Mouse (Mus musculus) CH12.LX (cell line): ENCODE data around the gene 1110059G10Rik. TPM values are rescaled to one million over a fixed set of nuclear protein-coding genes. Genes with fewer than 3 reads are reported as not detected.

Source experiments
- DNase-seq: peaks from one replicate; pipeline ENCODE4 v3.0.0-alpha.2; 2013; ENCODE audit errors: extremely low read depth
- H3K27ac ChIP-seq: 2 replicates; pipeline ENCODE4 v1.5.1; 2012; ENCODE audit warnings: low read depth, mild to moderate bottlenecking, control low read depth, moderate library complexity; ENCODE audit not compliant: insufficient read depth
- H3K27me3 ChIP-seq: replicated peaks from 2 replicates; pipeline ENCODE3; 2012; ENCODE audit warnings: inconsistent platforms
- H3K36me3 ChIP-seq, 2 experiments: replicated peaks in 1 of 2; 2 replicates each; pipeline versions ENCODE3 to v1.6.1; 2012; ENCODE audit warnings: inconsistent platforms in 1 of 2, low read length in 1 of 2, mild to moderate bottlenecking in 1 of 2, mixed read lengths in 1 of 2, moderate library complexity in 1 of 2; ENCODE audit not compliant: control insufficient read depth in 1 of 2, insufficient read depth in 1 of 2
- H3K4me1 ChIP-seq, 2 experiments: 2 replicates each; pipeline ENCODE4 v1.6.1; 2012; ENCODE audit warnings: inconsistent platforms in 1 of 2, moderate library complexity in 1 of 2; ENCODE audit not compliant: insufficient read depth in 2 of 2, control insufficient read depth in 1 of 2
- H3K4me2 ChIP-seq: 2 replicates; pipeline ENCODE4 v1.6.1; 2012; ENCODE audit warnings: low read depth, mild to moderate bottlenecking, control low read depth; ENCODE audit not compliant: poor library complexity, insufficient read depth, severe bottlenecking
- H3K4me3 ChIP-seq, 3 experiments: fragments of 150-350 bp in 1 of 3; sonication (generic) in 1 of 3; replicated peaks in 1 of 3; 2 replicates each; pipeline versions ENCODE3 to v1.5.1; 2011 to 2012; ENCODE audit warnings: low read depth in 2 of 3, low read length in 2 of 3, mild to moderate bottlenecking in 2 of 3, moderate library complexity in 2 of 3, control low read depth in 1 of 3, improper control_type of control experiment in 1 of 3, inconsistent platforms in 1 of 3, mixed read lengths in 1 of 3; ENCODE audit not compliant: poor library complexity in 1 of 3
- H3K79me2 ChIP-seq: replicated peaks from 2 replicates; pipeline ENCODE4 v1.6.1; 2012; ENCODE audit warnings: mild to moderate bottlenecking, moderate library complexity; ENCODE audit not compliant: control insufficient read depth, poor library complexity, insufficient read depth, severe bottlenecking; ENCODE audit errors: extremely low read depth
- H3K9ac ChIP-seq: 2 replicates; pipeline ENCODE4 v1.6.1; 2012; ENCODE audit warnings: low read depth, mild to moderate bottlenecking, control low read depth, moderate library complexity; ENCODE audit not compliant: insufficient read depth
- H3K9me3 ChIP-seq: replicated peaks from 2 replicates; pipeline ENCODE3; 2012; ENCODE audit warnings: low read length, inconsistent platforms, mixed read lengths
- CTCF ChIP-seq, 2 experiments: IDR thresholded peaks in 1 of 2; conservative IDR thresholded peaks in 1 of 2; 2 replicates each; pipeline ENCODE4 v1.5.1; 2011 to 2012; ENCODE audit warnings: low read depth in 2 of 2, low read length in 2 of 2, improper control_type of control experiment in 1 of 2, inconsistent platforms in 1 of 2, mild to moderate bottlenecking in 1 of 2, moderate library complexity in 1 of 2
- ELF1 ChIP-seq: IDR thresholded peaks from 2 replicates; pipeline ENCODE4 v1.6.1; 2014; ENCODE audit warnings: low read depth, mild to moderate bottlenecking, inconsistent platforms, low read length, improper control_type of control experiment
- ETS1 ChIP-seq: conservative IDR thresholded peaks from 2 replicates; pipeline ENCODE4 v1.6.1; 2012; ENCODE audit warnings: low read depth, mild to moderate bottlenecking, inconsistent platforms, low read length, improper control_type of control experiment, moderate library complexity
- HCFC1 ChIP-seq: IDR thresholded peaks from 2 replicates; pipeline ENCODE4 v1.6.1; 2012; ENCODE audit warnings: low read depth, mild to moderate bottlenecking, inconsistent platforms, low read length, improper control_type of control experiment
- JUN ChIP-seq: IDR thresholded peaks from 2 replicates; pipeline ENCODE4 v1.6.1; 2011; ENCODE audit warnings: low read depth, mild to moderate bottlenecking, low read length, improper control_type of control experiment, moderate library complexity; ENCODE audit not compliant: insufficient read depth
- MAFK ChIP-seq: IDR thresholded peaks from 2 replicates; pipeline ENCODE4 v1.6.1; 2011; ENCODE audit warnings: low read length, improper control_type of control experiment; ENCODE audit not compliant: insufficient replicate concordance
- MAZ ChIP-seq: IDR thresholded peaks from 2 replicates; pipeline ENCODE4 v1.6.1; 2012; ENCODE audit warnings: low read depth, mild to moderate bottlenecking, inconsistent platforms, low read length, improper control_type of control experiment, moderate library complexity
- NRF1 ChIP-seq: IDR thresholded peaks from 2 replicates; pipeline ENCODE4 v1.6.1; 2014; ENCODE audit warnings: low read depth, mild to moderate bottlenecking, inconsistent platforms, low read length, improper control_type of control experiment, moderate library complexity
- PAX5 ChIP-seq: IDR thresholded peaks from 2 replicates; pipeline ENCODE4 v1.6.1; 2012; ENCODE audit warnings: low read length, inconsistent platforms, mixed read lengths
- POLR2AphosphoS2 ChIP-seq: IDR thresholded peaks from 2 replicates; pipeline ENCODE4 v1.6.1; 2011; ENCODE audit warnings: low read depth, low read length, improper control_type of control experiment
- SIN3A ChIP-seq: IDR thresholded peaks from 2 replicates; pipeline ENCODE4 v1.6.1; 2012; ENCODE audit warnings: low read length, improper control_type of control experiment, inconsistent platforms
- TBP ChIP-seq: conservative IDR thresholded peaks from 2 replicates; pipeline ENCODE4 v1.6.1; 2011; ENCODE audit warnings: low read depth, low read length, improper control_type of control experiment
- USF2 ChIP-seq: conservative IDR thresholded peaks from 2 replicates; pipeline ENCODE4 v1.6.1; 2011; ENCODE audit warnings: low read depth, low read length, improper control_type of control experiment
- ZKSCAN1 ChIP-seq: IDR thresholded peaks from 2 replicates; pipeline ENCODE4 v1.6.1; 2012; ENCODE audit warnings: low read depth, inconsistent platforms, low read length, improper control_type of control experiment, borderline replicate concordance
- ZMIZ1 ChIP-seq: IDR thresholded peaks from 2 replicates; pipeline ENCODE4 v1.6.1; 2012; ENCODE audit warnings: low read depth, mild to moderate bottlenecking, inconsistent platforms, low read length, improper control_type of control experiment
- dilution Hi-C: fragments of 300-500 bp; cut with MboI; formaldehyde crosslinking; loops from 2 replicates; pipeline ENCODE4 v1.14.3; 2020; ENCODE audit warnings: low sequenced_read_pairs; ENCODE audit not compliant: extremely low pct_unique_long_range_greater_than_20kb, extremely low pct_ligation_motif_present
- in situ Hi-C: fragments of 300-500 bp; cut with MboI; formaldehyde crosslinking; loops from 3 replicates; pipeline ENCODE4 v1.14.3; 2019; ENCODE audit warnings: low sequenced_read_pairs, low pct_ligation_motif_present, low pct_unique_long_range_greater_than_20kb, mixed read lengths
- polyA plus RNA-seq: library from polyadenylated mRNA; unstranded; fragments of >175 nt; gene quantifications from 2 replicates; pipeline ENCODE4 v1.2.1, GENCODE M21; 2012; ENCODE audit warnings: low read depth; ENCODE audit not compliant: insufficient read length
- total RNA-seq, 2 experiments: library from RNA; depleted of rRNA; stranded (reverse); fragments of 300-350 nt in 1 of 2; fragments of >200 nt in 1 of 2; gene quantifications; 2 replicates each; pipeline ENCODE4 v1.2.3; 2012 to 2014

1110059G10Rik gene
- total and polyA plus RNA-seq, 3 experiments: 5.6 to 25.7 (median 24.5) TPM

DNA sequence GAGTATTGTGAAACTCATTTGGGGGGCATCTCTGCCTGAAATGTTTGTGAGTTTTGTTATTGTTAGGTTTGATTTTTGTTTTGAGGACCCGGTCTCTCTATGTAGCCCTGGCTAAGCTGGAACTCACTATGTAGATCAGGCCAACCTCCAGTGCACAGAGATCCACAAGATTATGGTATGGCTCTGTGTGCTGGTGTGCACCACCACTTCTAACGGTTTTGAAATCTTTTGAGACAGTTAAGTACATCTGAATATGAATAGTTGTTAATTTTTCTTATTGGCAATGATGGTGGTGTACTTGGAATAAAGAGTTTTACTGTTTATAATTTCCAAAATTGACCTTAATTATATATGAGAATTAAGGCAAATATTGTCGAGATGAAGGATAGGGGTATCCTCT, 28.4 kb downstream of the 1110059G10Rik start:
- in situ Hi-C loops: no loop called here
- Histone ChIP-seq H3K27ac (no peak overlapping the region), H3K36me3 (no peaks in the 10 kb centered on the region), H3K4me1 (no peaks in the 10 kb centered on the region), H3K9me3 (peaks cover 2% of the 10 kb centered on the region), H3K27me3 (no peaks in the 10 kb centered on the region), H3K4me3 (no peak overlapping the region), H3K9ac (no peak overlapping the region), H3K79me2 (no peaks in the 10 kb centered on the region), H3K4me2 (no peak overlapping the region)
- no peak for DNase-seq
- TF ChIP-seq ETS1 (no peak), TBP (no peak), ELF1 (no peak), HCFC1 (no peak), MAFK (no peak), MAZ (no peak), CTCF (conservative IDR thresholded peaks at IDR 0.05 in 1 of 2, IDR thresholded peaks at IDR 0.05 in 1 of 2; ENCODE audit: low read depth in 2 of 2, low read length in 2 of 2) (no peak), ZKSCAN1 (no peak), ZMIZ1 (no peak), SIN3A (no peak), USF2 (no peak), NRF1 (no peak), PAX5 (no peak)
- dilution Hi-C loops: no loop called here

GRCm38 (mm10) chr9:122902717-122903535, 47.9 kb downstream of the 1110059G10Rik start:
- H3K27ac ChIP-seq: no peak overlapping the region
- H3K9me3 ChIP-seq: no peaks in the 10 kb centered on the region
- H3K9ac ChIP-seq: no peak overlapping the region
- H3K36me3 ChIP-seq: no peaks in the 10 kb centered on the region
- in situ Hi-C loops: no loop called here
- H3K4me2 ChIP-seq: no peak overlapping the region
- no peaks in the 10 kb centered on the region for H3K4me1 ChIP-seq
- TF ChIP-seq JUN (no peak), POLR2AphosphoS2 (no peak)
- H3K4me3 ChIP-seq: no peak overlapping the region
- dilution Hi-C loops: no loop called here
- no peaks in the 10 kb centered on the region for H3K27me3 ChIP-seq
- no peaks in the 10 kb centered on the region for H3K79me2 ChIP-seq
- DNase-seq: no peak
